Mouse (Mus musculus) limb, embryonic 10.5 days (tissue): Measurements from ENCODE around the gene Rpl21. TPM values are rescaled to one million over a fixed set of nuclear protein-coding genes. Genes with fewer than 3 reads are reported as not detected.

ENCODE experiments used
- polyA plus RNA-seq: library from polyadenylated mRNA; unstranded; fragments of >200 nt; fragmentation: Nextera tagmentation; extraction: Ambion mirVana; gene quantifications from 2 replicates; pipeline ENCODE4 v1.2.1, GENCODE M21; 2016

Rpl21 gene
- polyA plus RNA-seq, 1 experiment from 2014 or later = 536 TPM

Other genes starting within 250 kb of the Rpl21 start
- gene Gpr12, start 247.7 kb upstream of the Rpl21 start, polyA plus RNA-seq = 0.69 and 0.80 TPM in 2 replicates
- 13.4 and 13.7 TPM in 2 replicates for gene Usp12, start 37.9 kb upstream of the Rpl21 start, polyA plus RNA-seq
- gene Rasl11a, start 12.2 kb downstream of the Rpl21 start, polyA plus RNA-seq = 30.9 and 40.1 TPM in 2 replicates
- gene Gtf3a, start 115.8 kb downstream of the Rpl21 start, polyA plus RNA-seq = 141 and 159 TPM in 2 replicates
- gene Mtif3, start 130.9 kb downstream of the Rpl21 start, polyA plus RNA-seq = 19.1 and 21.0 TPM in 2 replicates
- gene Lnx2, start 243.7 kb downstream of the Rpl21 start, polyA plus RNA-seq = 10.4 and 12.0 TPM in 2 replicates
- 129 and 149 TPM in 2 replicates for gene Polr1d, start 244.2 kb downstream of the Rpl21 start, polyA plus RNA-seq